Mouse (Mus musculus): ENCODE measurements around the gene Rnase11. TPM values are rescaled to one million over a fixed set of nuclear protein-coding genes. Genes with fewer than 3 reads are reported as not detected.

The Rnase11 gene
- total and polyA plus RNA-seq, 3 experiments = not detected

DNA sequence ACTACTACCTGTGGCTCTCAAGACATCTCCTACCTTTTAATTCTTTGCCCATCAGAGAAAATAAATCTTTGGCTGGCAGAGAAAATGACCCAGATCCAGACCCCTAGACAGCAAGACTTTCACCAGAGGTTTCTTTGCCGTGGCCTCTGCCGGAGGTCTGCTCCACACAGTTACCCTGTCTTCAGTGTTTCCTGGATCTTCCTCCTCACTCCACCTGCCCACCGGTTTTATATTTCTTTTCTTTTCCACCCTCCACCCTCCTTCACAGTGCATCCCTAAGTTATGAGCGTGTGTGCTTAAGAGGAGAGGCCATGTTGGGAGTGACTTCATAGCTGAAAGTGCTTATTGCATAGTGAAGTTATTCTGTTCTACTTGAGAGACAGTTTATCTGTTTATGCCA is 26.5 kb downstream of the Rnase11 start:
- TF ChIP-seq SMC3 (IDR thresholded peaks at IDR 0.05; ENCODE audit: low read depth, low read length) (no peak), CHD1 (IDR thresholded peaks at IDR 0.05; ENCODE audit: low read depth, low read length) (no peak), GATA1 (IDR thresholded peaks at IDR 0.05; ENCODE audit: low read depth, low read length) (no peak), HCFC1 (IDR thresholded peaks at IDR 0.05; ENCODE audit: low read depth, low read length) (no peak), EP300 (IDR thresholded peaks at IDR 0.05; ENCODE audit: low read depth in 1 of 2, low read length in 2 of 2) (no peak), MYB (IDR thresholded peaks at IDR 0.05; ENCODE audit: low read depth, low read length) (no peak), CHD2 (IDR thresholded peaks at IDR 0.05; ENCODE audit: low read length) (no peak), POLR2A (IDR thresholded peaks at IDR 0.05; ENCODE audit: control insufficient read depth in 1 of 2, insufficient read depth in 1 of 2, low read depth in 1 of 2, low read length in 2 of 2, poor library complexity in 1 of 2) (no peak), BHLHE40 (IDR thresholded peaks at IDR 0.05; ENCODE audit: borderline replicate concordance, low read depth, low read length) (no peak), MAFK (IDR thresholded peaks at IDR 0.05; ENCODE audit: borderline replicate concordance, low read depth, low read length) (no peak), KAT2A (conservative IDR thresholded peaks at IDR 0.05; ENCODE audit: low read depth, low read length) (no peak)
- no peak overlapping the region for H3K9ac ChIP-seq (ENCODE audit: control insufficient read depth, low read depth, low read length, poor library complexity, severe bottlenecking)
- no peaks in the 10 kb centered on the region for H3K27me3 ChIP-seq (ENCODE audit: control insufficient read depth in 1 of 2, insufficient read depth in 2 of 2, low read length in 2 of 2)
- no peaks in the 10 kb centered on the region for H3K36me3 ChIP-seq (ENCODE audit: control insufficient read depth in 1 of 2, insufficient read depth in 2 of 2, low read length in 2 of 2)
- DNase-seq (ENCODE audit: low read depth, low spot score) = no peak
- peaks cover 0 to 4% of the 10 kb centered on the region in 2 experiments; a peak in 1 of 4 replicates for H3K4me1 ChIP-seq (ENCODE audit: control insufficient read depth in 1 of 2, insufficient read depth in 2 of 2, low read length in 2 of 2)
- no peak overlapping the region for H3K4me3 ChIP-seq (ENCODE audit: control insufficient read depth in 1 of 2, insufficient read depth in 1 of 2, low read depth in 2 of 2, low read length in 2 of 2)
- H3K79me2 ChIP-seq (ENCODE audit: control insufficient read depth, insufficient read depth, low read length, poor library complexity) = no peaks in the 10 kb centered on the region
- no peaks in the 10 kb centered on the region for H3K9me3 ChIP-seq (replicated peaks; ENCODE audit: insufficient read depth, low read length)
- H3K27ac ChIP-seq (ENCODE audit: control insufficient read depth, low read depth, low read length) = no peak overlapping the region

DNA sequence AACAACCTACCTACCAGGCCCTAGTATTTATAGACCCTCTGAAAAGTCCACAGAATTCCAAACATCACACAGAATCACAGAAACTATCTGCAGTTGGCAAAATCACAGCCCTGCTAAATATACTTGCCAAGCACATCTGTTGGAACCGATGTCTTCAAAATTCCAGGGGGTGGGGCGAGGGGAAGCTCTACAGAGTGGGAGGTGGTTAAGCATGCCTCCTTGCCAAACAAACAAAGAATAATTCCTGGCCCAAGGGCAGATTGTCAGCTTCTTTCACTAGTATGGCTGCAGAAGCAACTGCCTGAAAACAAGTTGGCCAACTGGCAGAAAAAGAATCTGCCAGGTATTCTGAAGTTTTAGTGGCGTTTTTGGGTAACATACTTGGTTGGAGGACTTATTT is 32.7 kb downstream of the Rnase11 start:
- Histone ChIP-seq H3K27me3 (ENCODE audit: control insufficient read depth in 1 of 2, insufficient read depth in 2 of 2, low read length in 2 of 2) (no peaks in the 10 kb centered on the region), H3K4me3 (ENCODE audit: control insufficient read depth in 1 of 2, insufficient read depth in 1 of 2, low read depth in 2 of 2, low read length in 2 of 2) (no peak overlapping the region), H3K27ac (ENCODE audit: control insufficient read depth, low read depth, low read length) (no peak overlapping the region), H3K9me3 (replicated peaks; ENCODE audit: insufficient read depth, low read length) (no peaks in the 10 kb centered on the region), H3K4me1 (ENCODE audit: control insufficient read depth in 1 of 2, insufficient read depth in 2 of 2, low read length in 2 of 2) (no peaks in the 10 kb centered on the region), H3K79me2 (ENCODE audit: control insufficient read depth, insufficient read depth, low read length, poor library complexity) (no peaks in the 10 kb centered on the region), H3K9ac (ENCODE audit: control insufficient read depth, low read depth, low read length, poor library complexity, severe bottlenecking) (no peak overlapping the region), H3K36me3 (ENCODE audit: control insufficient read depth in 1 of 2, insufficient read depth in 2 of 2, low read length in 2 of 2) (no peaks in the 10 kb centered on the region)
- TF ChIP-seq MYB (IDR thresholded peaks at IDR 0.05; ENCODE audit: low read depth, low read length) (no peak), EP300 (IDR thresholded peaks at IDR 0.05; ENCODE audit: low read depth in 1 of 2, low read length in 2 of 2) (no peak), HCFC1 (IDR thresholded peaks at IDR 0.05; ENCODE audit: low read depth, low read length) (no peak), TAL1 (IDR thresholded peaks at IDR 0.05; ENCODE audit: low read length) (no peak), SMC3 (IDR thresholded peaks at IDR 0.05; ENCODE audit: low read depth, low read length) (no peak), JUND (IDR thresholded peaks at IDR 0.05; ENCODE audit: low read depth, low read length) (no peak), ELF1 (IDR thresholded peaks at IDR 0.05; ENCODE audit: low read depth, low read length) (no peak), TBP (IDR thresholded peaks at IDR 0.05; ENCODE audit: low read depth, low read length) (no peak), TCF12 (IDR thresholded peaks at IDR 0.05; ENCODE audit: low read depth, low read length) (no peak), ZC3H11A (IDR thresholded peaks at IDR 0.05; ENCODE audit: low read depth, low read length) (no peak), SIN3A (IDR thresholded peaks at IDR 0.05; ENCODE audit: low read length) (no peak), CHD1 (IDR thresholded peaks at IDR 0.05; ENCODE audit: low read depth, low read length) (no peak), ZMIZ1 (IDR thresholded peaks at IDR 0.05; ENCODE audit: low read depth, low read length) (no peak), MEF2A (IDR thresholded peaks at IDR 0.05; ENCODE audit: extremely low read depth, insufficient replicate concordance, low read depth, low read length, poor library complexity, severe bottlenecking) (no peak), CHD2 (IDR thresholded peaks at IDR 0.05; ENCODE audit: low read length) (no peak), ETS1 (IDR thresholded peaks at IDR 0.05; ENCODE audit: low read depth, low read length) (no peak), POLR2AphosphoS2 (IDR thresholded peaks at IDR 0.05; ENCODE audit: low read length) (no peak)
- DNase-seq (ENCODE audit: low read depth, low spot score) = no peak

Data from MEL (cell line).